Mouse (Mus musculus) lung, postnatal 14 days (tissue): ENCODE measurements around the gene Gm6993.

Source experiments
- DNase-seq: peaks from one replicate; pipeline ENCODE4 v3.0.0; 2021

The Gm6993 gene

DNA sequence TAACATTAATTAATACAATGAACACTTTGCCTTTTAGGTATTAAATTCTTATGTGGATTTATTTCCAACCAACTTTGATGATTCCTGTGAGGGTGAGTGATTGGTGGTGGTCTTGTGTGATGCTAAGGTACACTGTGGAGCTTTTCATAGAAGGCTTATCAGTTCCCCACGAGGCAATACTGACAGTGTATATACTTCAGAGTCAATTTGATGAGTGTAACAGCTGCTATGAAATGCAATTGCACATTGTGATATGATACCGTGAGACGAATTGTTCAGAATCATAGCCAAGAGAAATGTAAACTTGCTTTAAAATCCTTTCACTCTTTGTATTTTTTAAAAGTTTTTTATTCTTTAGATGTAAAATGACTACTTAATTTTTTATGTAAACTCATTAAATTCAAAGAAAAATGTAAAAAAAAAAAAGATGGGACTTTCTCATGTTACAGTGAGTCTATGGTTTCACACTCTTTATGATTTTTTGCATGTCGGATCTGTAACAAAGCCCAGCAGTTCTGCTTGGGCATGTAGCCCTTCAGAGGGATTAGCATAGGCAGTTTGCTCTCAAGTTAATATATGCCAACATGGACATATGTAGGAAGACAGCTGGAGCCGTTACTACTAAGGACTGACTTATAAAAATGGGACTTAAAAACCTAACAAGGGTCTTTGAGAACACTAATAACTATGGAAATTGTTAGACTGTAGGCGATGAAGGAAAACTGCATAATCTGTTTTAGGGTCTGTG lies 1.2 kb downstream of the Gm6993 start:
- no peak for DNase-seq

- no peak for DNase-seq
These were observed 3.4 kb downstream of the Gm6993 start for GRCm38 (mm10) chr12:31244001-31244400.

DNA sequence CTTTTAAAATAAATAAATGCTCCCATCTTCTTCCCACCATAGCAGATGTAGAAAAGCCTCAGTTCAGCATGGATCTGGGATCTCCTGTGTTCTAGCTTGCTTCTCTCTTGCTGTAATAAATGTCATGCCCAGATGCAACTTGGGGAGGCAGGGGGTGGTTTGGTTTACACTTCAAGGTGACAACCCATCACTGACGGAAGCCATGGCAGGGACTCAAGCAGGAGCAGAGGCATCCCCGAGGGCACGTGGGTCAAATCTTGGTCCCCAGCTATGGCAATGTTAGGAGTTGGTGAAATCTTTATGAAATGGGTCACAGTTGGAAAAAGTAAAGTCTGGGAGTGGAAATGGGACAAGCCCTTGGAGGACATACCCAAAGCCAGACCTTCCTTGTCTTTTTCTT lies 4.1 kb downstream of the Gm6993 start:
- DNase-seq: no peak

GRCm38 (mm10) chr12:31246153-31246552 lies 5.6 kb downstream of the Gm6993 start:
- no peak for DNase-seq

DNA sequence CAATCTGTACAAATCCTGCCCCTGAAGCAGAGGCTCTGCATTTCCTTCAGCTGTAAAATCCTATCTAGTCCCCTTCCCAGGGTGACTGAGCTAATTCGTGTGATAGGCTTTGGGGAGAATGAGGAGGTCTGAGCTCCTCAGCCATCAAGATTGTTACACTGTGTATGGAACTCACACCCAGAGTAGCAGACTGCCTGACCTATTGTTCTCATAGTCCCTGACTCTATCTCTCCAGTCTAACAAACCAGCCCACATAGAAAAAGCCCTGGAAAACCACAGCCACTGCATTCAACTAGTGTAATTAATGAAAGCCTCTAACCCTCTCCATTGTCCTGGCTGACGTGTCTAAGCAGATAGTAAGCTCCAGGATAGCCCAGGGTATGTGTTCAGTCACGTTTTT lies 6.0 kb downstream of the Gm6993 start:
- no peak for DNase-seq

DNA sequence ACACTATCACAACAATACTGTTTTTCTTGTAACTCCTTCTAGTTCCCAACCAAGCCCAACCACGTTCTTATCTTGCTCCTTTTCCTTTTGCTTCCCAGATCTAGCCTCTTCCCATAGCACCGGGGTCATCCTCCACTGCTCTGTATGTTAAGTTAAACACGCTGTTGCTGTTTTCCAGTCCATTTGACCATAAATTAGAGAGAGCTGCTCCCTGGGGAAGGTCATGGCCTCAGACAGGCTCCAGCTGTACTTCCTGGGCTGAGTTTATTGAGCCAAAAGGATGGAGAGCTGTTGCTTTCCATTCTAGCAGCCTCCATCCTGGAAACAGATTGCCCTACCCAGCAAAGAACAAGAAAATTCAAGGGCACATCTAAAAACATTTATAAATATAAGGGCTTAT lies 7.6 kb downstream of the Gm6993 start:
- no peak for DNase-seq

DNA sequence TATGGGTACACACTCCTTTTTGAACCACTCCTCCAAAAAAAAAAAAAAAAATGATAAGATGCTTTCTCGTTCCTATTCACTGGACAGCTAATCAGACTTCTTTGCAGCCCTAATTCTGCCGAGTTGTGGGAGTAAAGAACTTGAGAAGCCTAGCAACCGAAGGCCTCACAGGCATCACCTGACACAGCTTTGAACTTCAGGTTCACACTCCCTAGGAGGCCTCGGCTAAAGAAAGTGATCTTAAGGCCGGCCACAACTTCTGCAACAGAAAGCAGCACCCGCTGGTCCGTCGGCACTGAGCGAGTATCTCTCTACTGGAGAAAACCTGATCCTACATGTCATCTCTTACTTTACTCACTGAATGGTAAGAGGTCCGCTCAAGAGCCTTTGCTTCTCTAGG lies 8.1 kb downstream of the Gm6993 start:
- DNase-seq: no peak

- no peak for DNase-seq
These were observed 11.7 kb downstream of the Gm6993 start for GRCm38 (mm10) chr12:31252259-31252658.

- DNase-seq: no peak
These were observed 14.4 kb downstream of the Gm6993 start for GRCm38 (mm10) chr12:31254978-31255377.

DNA sequence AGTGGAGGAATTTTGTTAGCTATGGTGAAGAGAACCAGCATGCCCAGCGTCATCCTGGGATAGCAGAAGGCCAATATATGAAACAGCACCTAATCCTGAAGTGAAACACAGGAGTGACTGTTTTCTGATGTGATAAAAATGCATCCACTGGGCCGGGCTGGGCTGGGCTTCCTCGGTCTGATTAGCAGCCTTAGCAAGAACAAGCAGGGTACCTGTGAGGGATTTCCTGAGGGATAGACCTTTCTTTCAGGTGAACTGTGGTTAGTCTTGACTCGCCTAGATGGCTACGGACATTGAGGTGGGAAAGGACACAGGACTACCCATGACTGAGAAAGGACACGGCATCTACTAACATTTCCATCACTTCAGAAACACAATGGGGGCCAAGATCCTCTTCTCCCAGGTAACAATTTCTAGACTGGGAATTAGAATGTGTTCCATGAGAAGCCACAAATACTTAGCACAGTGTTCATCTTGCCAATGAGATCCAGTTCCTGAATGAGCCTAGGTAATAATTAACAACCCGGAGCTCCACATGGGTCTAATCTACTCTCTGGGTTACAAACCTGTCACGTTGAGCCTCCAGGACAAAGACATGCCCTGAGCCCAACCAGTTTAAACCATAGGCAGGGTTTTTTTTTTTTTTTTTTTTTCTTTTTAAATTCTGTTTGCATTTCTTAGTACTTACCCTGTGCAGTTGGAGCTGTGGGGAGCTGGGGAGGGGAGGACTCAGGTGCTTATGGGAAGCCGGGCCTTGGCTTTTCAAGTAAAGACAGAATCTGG lies 15.7 kb downstream of the Gm6993 start:
- DNase-seq: no peak

- no peak for DNase-seq
These were observed 21.3 kb downstream of the Gm6993 start for GRCm38 (mm10) chr12:31261882-31262281.

DNA sequence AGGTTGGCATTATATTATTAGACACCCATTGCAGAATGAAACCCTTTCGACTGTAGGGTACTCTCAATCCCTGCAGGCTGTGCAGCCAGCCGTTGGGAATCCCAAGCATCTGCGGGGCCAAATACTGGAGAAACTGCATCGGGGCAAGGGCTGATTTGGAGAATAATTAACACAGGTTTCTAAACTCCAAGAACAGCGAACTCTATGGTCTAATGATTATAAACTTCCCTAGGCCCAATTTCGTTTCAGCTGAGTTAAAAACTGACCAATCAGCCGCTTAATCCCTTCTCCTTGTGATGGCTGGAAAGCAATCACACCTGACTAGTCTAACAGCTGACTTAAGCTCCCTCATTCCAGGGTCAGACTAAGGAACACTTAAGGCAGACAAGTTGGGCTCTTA lies 23.4 kb downstream of the Gm6993 start:
- DNase-seq: no peak

- peak; percentile 69 for DNase-seq
These were observed 24.6 kb downstream of the Gm6993 start, which contains the start of gene Lamb1 for GRCm38 (mm10) chr12:31265005-31265721. TSS of gene Lamb1 (plus strand) at chr12:31265234.

DNA sequence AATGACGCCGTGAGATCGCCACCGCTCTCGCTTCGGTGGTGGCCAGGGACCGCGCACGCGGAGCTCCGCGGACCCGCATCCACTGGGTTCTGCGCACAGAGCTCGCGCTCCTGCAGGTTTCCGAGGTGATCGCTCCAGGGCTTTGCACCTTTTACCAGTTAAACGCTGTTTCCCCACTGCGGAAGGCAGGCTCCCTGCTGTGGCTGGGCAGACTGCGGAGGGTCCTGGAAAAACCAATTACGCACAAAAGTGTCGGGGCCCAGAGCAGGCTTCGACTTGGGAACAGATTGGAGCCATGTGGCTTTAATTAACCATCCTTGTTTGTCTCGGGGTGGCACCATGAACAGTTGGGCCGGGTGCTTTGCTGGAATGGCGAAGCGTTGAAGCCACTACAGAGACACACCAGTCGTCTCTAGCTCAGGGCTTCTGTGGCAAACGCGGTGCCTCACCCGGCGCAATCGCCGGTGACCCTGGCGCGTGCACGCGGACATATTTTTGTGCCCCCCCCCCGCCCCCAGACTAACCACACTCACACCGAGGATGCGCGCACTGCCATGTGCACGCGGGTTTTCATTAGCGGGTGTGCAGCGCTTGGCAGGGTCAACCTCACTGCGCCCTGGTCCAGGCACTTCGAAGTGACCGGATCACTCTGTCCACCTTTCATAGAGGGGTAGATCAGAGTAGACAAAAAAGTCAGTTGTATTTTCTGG lies 25.3 kb downstream of the Gm6993 start:
- no peak for DNase-seq

DNA sequence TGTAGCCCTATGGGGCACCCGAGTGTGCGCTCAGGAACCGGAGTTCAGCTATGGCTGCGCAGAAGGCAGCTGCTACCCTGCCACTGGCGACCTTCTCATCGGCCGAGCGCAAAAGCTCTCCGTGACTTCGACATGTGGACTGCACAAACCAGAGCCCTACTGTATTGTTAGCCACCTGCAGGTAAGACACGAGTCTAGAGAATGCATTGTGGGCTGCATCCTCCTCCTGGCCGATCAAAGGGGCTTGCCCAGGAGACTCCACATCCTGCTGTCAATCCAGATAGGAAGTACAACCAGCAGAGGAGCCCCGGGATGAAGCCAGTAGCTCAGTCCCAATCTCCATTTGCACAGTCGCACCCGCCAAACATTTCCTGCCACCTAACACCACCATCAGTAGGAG lies 26.1 kb downstream of the Gm6993 start:
- DNase-seq: no peak

GRCm38 (mm10) chr12:31267363-31267762 lies 26.8 kb downstream of the Gm6993 start:
- no peak for DNase-seq

- no peak for DNase-seq
These were observed 27.7 kb downstream of the Gm6993 start for GRCm38 (mm10) chr12:31268315-31268714.

GRCm38 (mm10) chr12:31269020-31269597 lies 28.5 kb downstream of the Gm6993 start:
- no peak for DNase-seq

DNA sequence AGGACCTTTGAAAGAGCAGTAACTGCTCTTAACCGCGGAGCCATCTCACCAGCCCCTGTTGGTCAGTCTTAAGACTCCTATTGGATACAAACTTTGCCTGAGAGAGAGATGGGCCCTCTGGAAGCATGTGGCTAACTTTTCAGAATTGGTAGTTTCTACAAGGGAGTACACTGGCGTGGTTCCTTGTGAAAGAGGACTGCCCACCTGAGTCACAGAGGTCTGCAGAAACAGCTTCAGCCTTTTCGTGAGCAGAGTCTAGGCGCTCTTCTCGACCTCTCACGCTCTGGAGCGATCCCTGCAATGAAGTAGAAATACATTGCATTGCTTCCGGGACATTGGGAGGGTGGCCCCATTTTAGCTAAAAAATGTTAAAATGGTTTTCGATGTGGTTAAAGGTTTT lies 29.8 kb downstream of the Gm6993 start:
- DNase-seq: no peak

DNA sequence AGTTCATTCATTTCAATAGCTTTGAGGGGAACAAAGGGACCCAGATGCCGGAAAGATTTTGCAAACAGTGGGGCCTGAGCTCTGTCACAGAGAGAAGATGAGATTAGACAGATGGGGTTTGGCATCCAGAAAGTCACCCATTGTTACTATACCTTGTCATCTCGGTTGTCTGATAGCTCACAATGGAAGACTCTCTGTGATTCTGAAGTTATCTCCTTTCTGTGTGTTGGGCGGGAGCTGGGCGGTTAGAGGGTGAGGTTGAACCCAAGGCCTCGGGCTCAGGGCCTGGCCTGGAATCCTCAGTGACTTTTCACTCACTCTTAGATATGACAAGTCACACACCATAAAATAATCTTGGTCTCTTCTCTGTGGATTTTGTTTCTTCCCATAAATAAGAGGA lies 30.2 kb downstream of the Gm6993 start:
- no peak for DNase-seq

DNA sequence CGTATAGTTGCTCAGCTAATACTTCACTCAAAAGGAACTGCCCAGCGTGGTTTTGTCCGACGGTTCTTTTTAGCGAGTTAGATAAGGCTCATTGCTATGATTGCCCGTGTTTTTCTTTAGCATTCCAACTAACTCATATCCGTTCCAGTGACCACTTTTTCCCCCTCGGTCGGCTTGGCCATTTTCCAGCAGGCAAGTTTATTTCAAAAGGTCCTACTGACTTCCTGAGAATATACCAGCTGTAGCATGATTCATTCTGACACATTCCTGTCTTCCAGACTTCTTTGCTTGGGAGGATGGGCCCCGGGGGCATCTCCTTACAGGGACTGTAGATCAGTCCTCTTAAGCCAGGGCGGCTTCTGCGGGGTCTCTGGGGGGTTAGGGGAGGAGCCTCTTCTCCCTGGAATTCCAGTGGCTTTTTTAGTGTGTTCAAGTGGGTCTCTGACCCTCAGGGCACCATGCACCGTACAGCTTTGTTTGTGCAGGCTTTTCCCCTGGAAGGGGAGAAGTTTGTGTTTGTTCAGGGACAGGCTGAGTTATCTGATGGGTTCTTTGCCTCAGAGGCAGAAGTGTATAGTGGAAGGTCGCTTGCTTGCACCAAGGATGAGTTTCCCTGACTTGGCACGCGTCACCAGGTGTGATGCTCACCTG lies 30.9 kb downstream of the Gm6993 start:
- peak; percentile 81 for DNase-seq
